In genomic region chr4:145079324-145079723, GRCm38 (mm10) we compare ENCODE assay signal across 25 mouse cellular contexts.
A peak's percentile ranks its signal among the peaks of the same experiment; 100 is the strongest.
DNase-seq lines count a peak whose midpoint lies in the region; ATAC-seq and TF ChIP-seq lines count a peak whose summit lies in the region.
"Had no signal": no experiment of that assay in that cellular context is flagged by ENCODE, and none has a peak within 500 bp of the region (broad histone marks: within the 10 kb centered on the region; RNA-seq: fewer than 3 reads in every experiment).

No protein-coding gene starts in this region.

- no peaks in the 10 kb centered on the region for H3K9me3 ChIP-seq in G1E (replicated peaks)
- no peaks in the 10 kb centered on the region for H3K9me3 ChIP-seq in intestine, embryonic 16.5 days (ENCODE audit: control insufficient read depth, low read length)
- no peaks in the 10 kb centered on the region for H3K9me3 ChIP-seq in liver, embryonic 13.5 days (replicated peaks)
- no peaks in the 10 kb centered on the region for H3K9me3 ChIP-seq in forebrain, embryonic 16.5 days (ENCODE audit: control insufficient read depth, low read length)
- H3K9me3 ChIP-seq: heart, embryonic 10.5 days; hindbrain, embryonic 10.5 days; midbrain, embryonic 15.5 days; neural tube, embryonic 13.5 days had no signal

- H3K27me3 ChIP-seq in G1E (ENCODE audit: insufficient read depth, low read length), result no peaks in the 10 kb centered on the region
- H3K27me3 ChIP-seq in intestine, embryonic 16.5 days (replicated peaks; ENCODE audit: control insufficient read depth, insufficient read depth, low read length), result no peaks in the 10 kb centered on the region
- no peaks in the 10 kb centered on the region for H3K27me3 ChIP-seq in liver, embryonic 13.5 days
- no peaks in the 10 kb centered on the region for H3K27me3 ChIP-seq in forebrain, embryonic 16.5 days (replicated peaks; ENCODE audit: control insufficient read depth, insufficient read depth, low read length)
- H3K27me3 ChIP-seq: midbrain, embryonic 15.5 days; neural tube, embryonic 13.5 days had no signal

- no peak for DNase-seq in G1E (ENCODE audit: low spot score)
- DNase-seq in liver, embryonic 13.5 days, result peak; percentile 22
- DNase-seq in lung, adult 2 months, result no peak
- DNase-seq in right cerebral cortex, adult 18-20 months, result no peak
- DNase-seq: adrenal gland, postnatal 25 days; cerebellum, adult 11 months; cerebellum, postnatal 10 days; gastrocnemius, adult 2 months; kidney, adult 2 months; layer of hippocampus, adult 9-11 months; left cerebral cortex, postnatal 4 days; lung, adult 18-20 months; lung, postnatal 14 days; thymus, postnatal 14 days had no signal

- H3K4me1 ChIP-seq in G1E (ENCODE audit: insufficient read depth, low read depth, low read length), result peaks cover 8% of the 10 kb centered on the region
- H3K4me1 ChIP-seq in intestine, embryonic 16.5 days (ENCODE audit: control insufficient read depth, insufficient read depth, low read length), result no peaks in the 10 kb centered on the region
- H3K4me1 ChIP-seq in liver, embryonic 13.5 days (replicated peaks), result peaks cover 8% of the 10 kb centered on the region
- H3K4me1 ChIP-seq in forebrain, embryonic 16.5 days (replicated peaks; ENCODE audit: control insufficient read depth, insufficient read depth, low read length), result no peaks in the 10 kb centered on the region; the same call in 1 of the 2 replicates
- no peaks in the 10 kb centered on the region; the same call in 1 of the 2 replicates for H3K4me1 ChIP-seq in lung, adult 2 months (ENCODE audit: control insufficient read depth, insufficient read depth, low read length)
- H3K4me1 ChIP-seq: heart, embryonic 10.5 days; hindbrain, embryonic 10.5 days; midbrain, embryonic 15.5 days; neural tube, embryonic 13.5 days had no signal

- ATAC-seq in G1E (ENCODE audit: extremely low read depth, insufficient number of reproducible peaks, low FRiP score, poor library complexity, severe bottlenecking), result peak; percentile 8; the same call in 1 of the 2 replicates
- ATAC-seq in intestine, embryonic 16.5 days, result peak; percentile 96
- ATAC-seq in liver, embryonic 13.5 days (ENCODE audit: low read depth), result peak; percentile 84
- ATAC-seq in megakaryocyte-erythroid progenitor cell, adult 5-6 weeks (replicated peaks; ENCODE audit: low FRiP score, low TSS enrichment, poor library complexity, severe bottlenecking), result peak; percentile 96
- no peak for ATAC-seq in monocyte, adult 5-6 weeks (replicated peaks; ENCODE audit: insufficient number of reproducible peaks, low FRiP score, low TSS enrichment, poor library complexity, severe bottlenecking)
- no peak for ATAC-seq in forebrain, embryonic 16.5 days
- ATAC-seq: hindbrain, postnatal 0 days; midbrain, embryonic 15.5 days had no signal

- peaks cover 80% of the 10 kb centered on the region for H3K36me3 ChIP-seq in G1E (replicated peaks)
- H3K36me3 ChIP-seq in intestine, embryonic 16.5 days (ENCODE audit: control insufficient read depth, insufficient read depth, low read length), result peaks cover 20% of the 10 kb centered on the region
- peaks cover 73% of the 10 kb centered on the region for H3K36me3 ChIP-seq in liver, embryonic 13.5 days
- peaks cover 35% of the 10 kb centered on the region for H3K36me3 ChIP-seq in forebrain, embryonic 16.5 days (ENCODE audit: control insufficient read depth, insufficient read depth)

- no peak for TF ChIP-seq POLR2A in lung, adult 2 months (IDR thresholded peaks at IDR 0.05; ENCODE audit: borderline replicate concordance, extremely low read depth, low read depth, low read length)

- no peak overlapping the region for H3K4me3 ChIP-seq in G1E (ENCODE audit: low read depth, low read length)
- no peak overlapping the region for H3K4me3 ChIP-seq in intestine, embryonic 16.5 days (ENCODE audit: low read length)
- H3K4me3 ChIP-seq in liver, embryonic 13.5 days (replicated peaks), result no peak overlapping the region
- H3K4me3 ChIP-seq in forebrain, embryonic 16.5 days (replicated peaks; ENCODE audit: low read length), result no peak overlapping the region
- no peak overlapping the region for H3K4me3 ChIP-seq in lung, adult 2 months (replicated peaks; ENCODE audit: extremely low read depth, low read depth, low read length)
- H3K4me3 ChIP-seq: gastrocnemius, adult 2 months; heart, embryonic 10.5 days; hindbrain, embryonic 10.5 days; midbrain, embryonic 15.5 days; myocyte; neural tube, embryonic 13.5 days had no signal

- no peak overlapping the region for H3K9ac ChIP-seq in intestine, embryonic 16.5 days (ENCODE audit: low read depth, low read length)
- H3K9ac ChIP-seq in liver, embryonic 13.5 days, result no peak overlapping the region
- no peak overlapping the region for H3K9ac ChIP-seq in forebrain, embryonic 16.5 days (replicated peaks; ENCODE audit: low read depth, low read length)
- H3K9ac ChIP-seq: midbrain, embryonic 15.5 days; neural tube, embryonic 13.5 days had no signal

- H3K27ac ChIP-seq in intestine, embryonic 16.5 days (ENCODE audit: low read length), result peak overlapping the region; percentile 56; the same call in 1 of the 2 replicates
- H3K27ac ChIP-seq in liver, embryonic 13.5 days, result peak overlapping the region; percentile 27; the same call in 1 of the 2 replicates
- no peak overlapping the region for H3K27ac ChIP-seq in forebrain, embryonic 16.5 days (ENCODE audit: low read length)
- H3K27ac ChIP-seq: gastrocnemius, adult 2 months; heart, embryonic 10.5 days; hindbrain, embryonic 10.5 days; hindbrain, postnatal 0 days; kidney, postnatal 0 days; midbrain, embryonic 15.5 days; neural tube, embryonic 13.5 days had no signal

- WGBS in intestine, embryonic 16.5 days, result 65% methylated on average over 2 of the region's 2 CpGs
- WGBS in liver, embryonic 13.5 days (ENCODE audit: insufficient replicate concordance), result 24% methylated on average over 2 of the region's 2 CpGs
- WGBS in forebrain, embryonic 16.5 days, result 93% methylated on average over 2 of the region's 2 CpGs
- 63% methylated on average over 2 of the region's 2 CpGs for WGBS in lung, adult 2 months

- TF ChIP-seq CTCF in G1E (IDR thresholded peaks at IDR 0.05; ENCODE audit: low read depth, low read length), result no peak
- no peak for TF ChIP-seq CTCF in lung, adult 2 months (IDR thresholded peaks at IDR 0.05; ENCODE audit: insufficient read depth, low read length)

- no peak overlapping the region for H3K4me2 ChIP-seq in intestine, embryonic 16.5 days (ENCODE audit: low read depth, low read length)
- H3K4me2 ChIP-seq in liver, embryonic 13.5 days, result no peak overlapping the region
- H3K4me2 ChIP-seq in forebrain, embryonic 16.5 days (ENCODE audit: low read length), result no peak overlapping the region
- H3K4me2 ChIP-seq: midbrain, embryonic 15.5 days; neural tube, embryonic 13.5 days had no signal

Comparison
In these comparisons a context has a peak if more than half of its experiments do, and no peak if none do; other contexts are left out.
1. ATAC-seq: peak in G1E (single experiment), intestine, embryonic 16.5 days (single experiment), liver, embryonic 13.5 days (single experiment) and megakaryocyte-erythroid progenitor cell, adult 5-6 weeks (single experiment); none in monocyte, adult 5-6 weeks (single experiment) and forebrain, embryonic 16.5 days (single experiment).